ENCODE assay signal across 8 mouse cellular contexts in the genomic region with DNA sequence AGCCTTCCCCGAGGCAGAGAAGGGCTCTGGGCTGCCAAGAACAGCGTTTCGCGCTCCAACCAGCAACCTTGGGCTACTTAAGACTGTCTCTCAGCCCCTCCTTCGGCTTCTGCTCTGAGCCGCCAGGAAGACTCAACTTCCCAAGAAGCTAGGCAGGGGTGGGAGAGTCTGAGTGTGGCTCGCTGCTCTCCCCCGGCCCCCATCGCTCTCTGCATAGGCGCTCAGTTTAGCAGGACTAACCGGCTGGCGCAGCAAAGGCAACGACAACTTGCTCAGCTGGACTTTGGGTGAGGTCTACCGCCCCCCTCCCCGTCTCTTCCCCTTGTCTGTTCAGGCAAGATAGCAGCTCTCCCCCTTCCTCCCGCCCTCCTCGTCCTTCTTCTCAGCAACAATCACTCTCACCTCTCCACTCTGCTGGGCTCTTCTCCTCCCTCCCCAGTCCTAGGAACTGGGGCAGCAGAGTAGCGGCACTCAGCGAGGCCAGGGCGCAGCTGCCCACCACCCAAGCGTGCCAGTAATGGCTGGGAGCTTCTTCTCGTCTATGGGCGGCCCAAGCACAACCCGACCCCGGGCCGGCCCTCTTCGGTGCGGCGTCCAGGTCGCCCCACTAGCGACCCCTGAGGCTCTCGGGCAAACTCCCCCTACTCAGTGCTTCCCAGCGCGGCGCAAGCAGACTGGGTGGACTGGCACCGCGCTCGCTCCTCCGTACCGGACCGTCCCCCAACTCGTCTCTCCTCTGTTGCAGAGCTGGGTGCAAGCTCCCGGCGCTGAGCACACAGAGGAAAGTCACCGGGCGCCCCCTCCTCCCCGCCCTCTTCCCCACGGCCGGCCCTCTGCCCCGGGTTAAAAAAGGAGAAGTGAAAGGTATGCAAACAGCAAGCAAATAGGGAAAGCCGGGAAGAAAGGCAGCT. TPM values are rescaled to one million over a fixed set of nuclear protein-coding genes. Genes with fewer than 3 reads are reported as not detected.
DNase-seq lines count a peak whose midpoint lies in the region; ATAC-seq and TF ChIP-seq lines count a peak whose summit lies in the region.

No protein-coding gene starts in this region.

- ATAC-seq in monocyte, adult 5-6 weeks (replicated peaks; ENCODE audit: insufficient number of reproducible peaks, low FRiP score, low TSS enrichment, poor library complexity, severe bottlenecking), result no peak

- peaks cover 49% of the 10 kb centered on the region for H3K27me3 ChIP-seq in small intestine, adult 2 months (ENCODE audit: control insufficient read depth, insufficient read depth, low read length)

- no peak for TF ChIP-seq CTCF in lung, adult 2 months (IDR thresholded peaks at IDR 0.05; ENCODE audit: insufficient read depth, low read length)
- no peak for TF ChIP-seq CTCF in small intestine, adult 2 months (IDR thresholded peaks at IDR 0.05; ENCODE audit: extremely low read depth, insufficient read length, insufficient replicate concordance, low read depth, low read length)

- H3K4me1 ChIP-seq in lung, adult 2 months (ENCODE audit: control insufficient read depth, insufficient read depth, low read length), result peaks cover 8% of the 10 kb centered on the region
- 0 out of 2 replicates have a peak, but pooled peaks cover 3% of the 10 kb centered on the region for H3K4me1 ChIP-seq in small intestine, adult 2 months (ENCODE audit: control insufficient read depth, insufficient read depth, insufficient read length, low read length)

- H3K4me3 ChIP-seq in lung, adult 2 months (replicated peaks; ENCODE audit: extremely low read depth, low read depth, low read length), result peak overlapping the region; percentile 5
- H3K4me3 ChIP-seq in small intestine, adult 2 months (ENCODE audit: low read depth, low read length), result peak overlapping the region; percentile 68

- TF ChIP-seq POLR2A in lung, adult 2 months (IDR thresholded peaks at IDR 0.05; ENCODE audit: borderline replicate concordance, extremely low read depth, low read depth, low read length), result no peak
- TF ChIP-seq POLR2A in small intestine, adult 2 months (IDR thresholded peaks at IDR 0.05; ENCODE audit: low read depth, low read length), result no peak

- WGBS in lung, adult 2 months, result under 1% methylated on average over 51 of the region's 51 CpGs
- 1% methylated on average over 51 of the region's 51 CpGs for WGBS in small intestine, adult 2 months

- intact Hi-C loops in heart, postnatal 36 days (cut with DNase I), result loop anchor here (5.0 kb wide), 1 partner anchor 107 kb away; no protein-coding TSS in a partner anchor

- no peak overlapping the region for H3K27ac ChIP-seq in small intestine, adult 2 months (ENCODE audit: insufficient read depth, low read depth, low read length)

- no peaks in the 10 kb centered on the region for H3K36me3 ChIP-seq in small intestine, adult 2 months (ENCODE audit: control insufficient read depth, insufficient read depth, low read length)

- no peak for DNase-seq in lung, adult 2 months
- no peak for DNase-seq in lung, postnatal 36 days
- DNase-seq in embryo, embryonic 10 days (ENCODE audit: low spot score), result peak; percentile 75
- peak; percentile 31 to 49 for DNase-seq in heart, postnatal 36 days
- DNase-seq in liver, result peak; percentile 33
- DNase-seq in natural killer cell, adult 2 months (ENCODE audit: low spot score in 2 of 2), result no peak

RNA-seq across cellular contexts. Expression of a gene that starts 1.5 kb away (rescaled TPM):
- 0.78 and 1.2 TPM in 2 replicates for polyA plus RNA-seq in lung, adult 2 months (2012; rRNA removed)
- 10 to 100 TPM; 38.8 to 57.1 TPM for total RNA-seq in heart, postnatal 36 days (2021)
- polyA plus RNA-seq in small intestine, adult 2 months (2012; rRNA removed), result 0.41 and 1.7 TPM in 2 replicates
- total RNA-seq in monocyte, adult 5-6 weeks (2017), result not detected in 3 replicates

Comparison
In these comparisons a context has a peak if more than half of its experiments do, and no peak if none do; other contexts are left out.
1. DNase-seq: peak in embryo, embryonic 10 days (single experiment), heart, postnatal 36 days (2 of 2) and liver (single experiment); none in lung, adult 2 months (single experiment), lung, postnatal 36 days (single experiment) and natural killer cell, adult 2 months (0 of 2).
2. RNA of a gene that starts 1.5 kb away (total RNA-seq): 38.8 to 57.1 TPM in heart, postnatal 36 days; not detected in monocyte, adult 5-6 weeks; every median in the first group is over 10 times any median in the second.